Mouse (Mus musculus): ENCODE data around the gene Ankrd2.

Ankrd2 gene

GRCm38 (mm10) chr19:42090637-42091141, 54.9 kb downstream of the Ankrd2 start:
- DNase-seq (ENCODE audit: low read depth, low spot score): no peak
